23 mouse cellular contexts compared by ENCODE assay signal in genomic region chr15:40157683-40158082, GRCm38 (mm10). TPM values are rescaled to one million over a fixed set of nuclear protein-coding genes. Genes with fewer than 3 reads are reported as not detected.
"Had no signal": no experiment of that assay in that cellular context is flagged by ENCODE, and none has a peak within 500 bp of the region (broad histone marks: within the 10 kb centered on the region; RNA-seq: fewer than 3 reads in every experiment).

No protein-coding gene starts in this region.

- H3K27ac ChIP-seq: limb, embryonic 15.5 days; liver, embryonic 12.5 days; neural tube, embryonic 12.5 days; stomach, embryonic 15.5 days had no signal

- ATAC-seq: intestine, embryonic 16.5 days; liver, embryonic 12.5 days had no signal

- DNase-seq: kidney, adult 2 months; kidney, postnatal 36 days; lung, embryonic 14.5 days; lung, postnatal 10 days; lung, postnatal 4 days; retina, postnatal 1 day; thymus, postnatal 4 days had no signal

- H3K4me3 ChIP-seq: limb, embryonic 15.5 days; liver, embryonic 12.5 days; myocyte; neural tube, embryonic 12.5 days; stomach, embryonic 15.5 days had no signal

- H3K27me3 ChIP-seq: limb, embryonic 15.5 days; liver, embryonic 12.5 days; neural tube, embryonic 12.5 days; stomach, embryonic 15.5 days had no signal

- H3K4me1 ChIP-seq: limb, embryonic 15.5 days; liver, embryonic 12.5 days; neural tube, embryonic 12.5 days; stomach, embryonic 15.5 days had no signal

RNA-seq across cellular contexts. Expression of gene 9330182O14Rik, which starts 23.5 kb away (rescaled TPM):
- total RNA-seq: layer of hippocampus, adult 18-20 months; layer of hippocampus, postnatal 14 days; left cerebral cortex, adult 18-20 months; left cerebral cortex, postnatal 14 days; megakaryocyte, adult 5-6 weeks had no signal
- polyA plus RNA-seq: intestine, embryonic 16.5 days; kidney, adult 2 months; kidney, embryonic 16.5 days; limb, embryonic 11.5 days; limb, embryonic 15.5 days; liver, embryonic 12.5 days; liver, embryonic 16.5 days; lung, embryonic 14.5 days; midbrain, embryonic 11.5 days; myocyte; neural tube, embryonic 12.5 days; spleen, adult 2 months; stomach, embryonic 15.5 days had no signal
